Mouse (Mus musculus): ENCODE measurements around the gene Mrpl39.

DNA sequence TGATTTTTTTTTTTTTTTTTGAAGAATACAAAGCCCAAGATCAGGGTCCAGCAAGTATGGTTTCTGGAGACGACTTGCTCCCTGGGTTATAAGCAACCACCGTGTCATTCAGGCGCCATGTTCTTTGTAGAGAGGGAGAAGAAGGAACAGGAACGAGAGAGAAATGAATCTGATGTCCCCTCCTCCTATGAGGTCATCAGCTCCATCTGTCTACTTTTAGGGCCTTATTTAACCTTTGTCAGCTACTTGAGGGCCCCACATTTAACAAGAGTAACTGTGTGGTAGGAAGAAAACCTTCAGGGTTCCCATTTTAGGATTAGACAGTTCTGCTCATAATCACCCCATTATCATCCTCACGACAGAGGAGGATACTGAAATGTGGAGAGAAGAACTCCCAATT is 34.5 kb downstream of the Mrpl39 start:
- no peak for TF ChIP-seq EP300 (IDR thresholded peaks at IDR 0.05)
- TF ChIP-seq CTCF (IDR thresholded peaks at IDR 0.05) = no peak

All from lung, postnatal 0 days (tissue).